Mouse (Mus musculus): ENCODE measurements around the gene Ppp3cb. TPM values are rescaled to one million over a fixed set of nuclear protein-coding genes. Genes with fewer than 3 reads are reported as not detected.
A peak's percentile ranks its signal among the peaks of the same experiment; 100 is the strongest.

Gene Ppp3cb
- total and polyA plus RNA-seq, 2 experiments from 2014 or later = 124 to 147 TPM

GRCm38 (mm10) chr14:20479291-20480194 lies 66.8 kb downstream of the Ppp3cb start, which contains the start of gene Anxa7:
Anxa7 (minus strand) TSS chr14:20480133.
- DNase-seq (ENCODE audit: low spot score) = peak; percentile 67
- Histone ChIP-seq H3K27me3 (ENCODE audit: insufficient read depth, low read length) (no peaks in the 10 kb centered on the region), H3K9ac (replicated peaks; ENCODE audit: low read length, poor library complexity, severe bottlenecking) (peak within 1 kb of the TSS; percentile 66), H3K4me1 (ENCODE audit: insufficient read depth, low read length) (peaks cover 3% of the 10 kb centered on the region; the same call in 1 of the 2 replicates), H3K27ac (ENCODE audit: low read depth, low read length) (peak within 1 kb of the TSS; percentile 51), H3K9me3 (ENCODE audit: low read length) (no peaks in the 10 kb centered on the region), H3K4me3 (ENCODE audit: low read depth, low read length) (peak within 1 kb of the TSS; percentile 70), H3K4me2 (ENCODE audit: low read depth, low read length, poor library complexity, severe bottlenecking) (peak within 1 kb of the TSS; percentile 82), H3K36me3 (ENCODE audit: insufficient read depth, low read length) (no peaks in the 10 kb centered on the region)
- WGBS = 3% methylated on average over 44 of the region's 48 CpGs
- peak; percentile 31 for TF ChIP-seq CTCF (IDR thresholded peaks at IDR 0.05)
- ATAC-seq (ENCODE audit: low FRiP score) = peak; percentile 79

- peak overlapping the region; percentile 82 for H3K4me2 ChIP-seq (ENCODE audit: low read depth, low read length, poor library complexity, severe bottlenecking)
- H3K4me1 ChIP-seq (ENCODE audit: insufficient read depth, low read length) = peaks cover 3% of the 10 kb centered on the region; the same call in 1 of the 2 replicates
- no peak for TF ChIP-seq CTCF (IDR thresholded peaks at IDR 0.05)
- H3K36me3 ChIP-seq (ENCODE audit: insufficient read depth, low read length) = no peaks in the 10 kb centered on the region
- no peaks in the 10 kb centered on the region for H3K27me3 ChIP-seq (ENCODE audit: insufficient read depth, low read length)
- H3K4me3 ChIP-seq (ENCODE audit: low read depth, low read length) = peak overlapping the region; percentile 70
- ATAC-seq (ENCODE audit: low FRiP score) (no peak), DNase-seq (ENCODE audit: low spot score) (no peak)
- H3K9ac ChIP-seq (replicated peaks; ENCODE audit: low read length, poor library complexity, severe bottlenecking) = no peak overlapping the region
- H3K9me3 ChIP-seq (ENCODE audit: low read length) = no peaks in the 10 kb centered on the region
- H3K27ac ChIP-seq (ENCODE audit: low read depth, low read length) = peak overlapping the region; percentile 51
- WGBS = 39% methylated on average over 7 of the region's 7 CpGs
These were observed 67.6 kb downstream of the Ppp3cb start for GRCm38 (mm10) chr14:20478801-20479200.

GRCm38 (mm10) chr14:20478385-20478784 lies 68.0 kb downstream of the Ppp3cb start:
- H3K4me3 ChIP-seq (ENCODE audit: low read depth, low read length) = no peak overlapping the region
- H3K9me3 ChIP-seq (ENCODE audit: low read length) = no peaks in the 10 kb centered on the region
- H3K4me1 ChIP-seq (ENCODE audit: insufficient read depth, low read length) = peaks cover 3% of the 10 kb centered on the region; the same call in 1 of the 2 replicates
- H3K27me3 ChIP-seq (ENCODE audit: insufficient read depth, low read length) = no peaks in the 10 kb centered on the region
- DNase-seq (ENCODE audit: low spot score) (no peak), ATAC-seq (ENCODE audit: low FRiP score) (no peak)
- no peak overlapping the region for H3K27ac ChIP-seq (ENCODE audit: low read depth, low read length)
- H3K9ac ChIP-seq (replicated peaks; ENCODE audit: low read length, poor library complexity, severe bottlenecking) = no peak overlapping the region
- 59% methylated on average over 3 of the region's 3 CpGs for WGBS
- peak overlapping the region; percentile 82; the same call in 1 of the 2 replicates for H3K4me2 ChIP-seq (ENCODE audit: low read depth, low read length, poor library complexity, severe bottlenecking)
- no peak for TF ChIP-seq CTCF (IDR thresholded peaks at IDR 0.05)
- H3K36me3 ChIP-seq (ENCODE audit: insufficient read depth, low read length) = no peaks in the 10 kb centered on the region

DNA sequence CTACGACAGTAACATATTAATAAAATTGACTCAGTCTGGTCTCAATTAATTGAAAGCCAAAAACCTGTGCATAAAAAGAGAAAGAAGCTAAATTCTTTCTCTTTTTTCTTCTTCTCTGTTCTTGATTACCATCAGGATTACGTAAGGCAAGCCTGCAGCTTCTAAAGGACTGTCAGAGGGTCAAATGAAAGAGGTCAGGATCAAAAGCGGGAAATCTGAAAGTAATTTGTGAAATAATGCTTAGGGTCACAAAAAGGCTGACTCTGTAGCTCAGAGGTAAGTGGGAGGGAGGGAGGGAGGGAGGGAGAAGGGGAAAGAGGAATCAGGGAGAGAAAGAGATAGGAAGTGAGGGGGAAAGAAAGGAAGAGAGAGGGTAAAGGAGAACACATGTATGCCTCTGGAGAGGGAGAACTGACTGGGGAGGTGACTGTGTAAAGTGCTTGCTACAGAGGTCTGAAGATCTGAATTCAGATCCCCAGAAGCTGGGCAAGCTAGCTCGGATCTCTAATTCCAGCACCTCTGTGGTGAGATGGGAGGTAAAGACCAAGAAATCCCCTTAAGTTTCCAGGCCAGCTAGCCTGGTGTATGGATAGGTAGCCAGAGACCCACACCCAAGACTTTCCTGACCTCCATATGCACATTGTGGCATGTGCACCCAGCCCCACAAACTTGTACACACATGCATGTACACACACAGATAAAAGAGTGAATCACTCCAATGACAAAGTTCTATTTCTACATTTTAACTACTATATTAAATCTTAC lies 68.9 kb downstream of the Ppp3cb start:
- Histone ChIP-seq H3K9me3 (ENCODE audit: low read length) (no peaks in the 10 kb centered on the region), H3K4me2 (ENCODE audit: low read depth, low read length, poor library complexity, severe bottlenecking) (no peak overlapping the region), H3K36me3 (ENCODE audit: insufficient read depth, low read length) (no peaks in the 10 kb centered on the region), H3K4me1 (ENCODE audit: insufficient read depth, low read length) (peaks cover 3% of the 10 kb centered on the region; the same call in 1 of the 2 replicates), H3K27ac (ENCODE audit: low read depth, low read length) (no peak overlapping the region), H3K9ac (replicated peaks; ENCODE audit: low read length, poor library complexity, severe bottlenecking) (no peak overlapping the region), H3K4me3 (ENCODE audit: low read depth, low read length) (no peak overlapping the region), H3K27me3 (ENCODE audit: insufficient read depth, low read length) (no peaks in the 10 kb centered on the region)
- WGBS = 48% methylated on average over 4 of the region's 4 CpGs
- no peak for TF ChIP-seq CTCF (IDR thresholded peaks at IDR 0.05)
- ATAC-seq (ENCODE audit: low FRiP score) = no peak
- DNase-seq (ENCODE audit: low spot score) = no peak

- Histone ChIP-seq H3K36me3 (ENCODE audit: insufficient read depth, low read length) (peaks cover 41% of the 10 kb centered on the region), H3K9me3 (ENCODE audit: low read length) (no peaks in the 10 kb centered on the region), H3K27me3 (ENCODE audit: insufficient read depth, low read length) (no peaks in the 10 kb centered on the region), H3K27ac (ENCODE audit: low read depth, low read length) (no peak overlapping the region), H3K4me3 (ENCODE audit: low read depth, low read length) (no peak overlapping the region), H3K4me1 (ENCODE audit: insufficient read depth, low read length) (no peaks in the 10 kb centered on the region), H3K9ac (replicated peaks; ENCODE audit: low read length, poor library complexity, severe bottlenecking) (no peak overlapping the region), H3K4me2 (ENCODE audit: low read depth, low read length, poor library complexity, severe bottlenecking) (no peak overlapping the region)
- ATAC-seq (ENCODE audit: low FRiP score) = no peak
- WGBS = 79% methylated on average over 14 of the region's 14 CpGs
- DNase-seq (ENCODE audit: low spot score) = no peak
- no peak for TF ChIP-seq CTCF (IDR thresholded peaks at IDR 0.05)
These were observed 86.2 kb downstream of the Ppp3cb start for GRCm38 (mm10) chr14:20460216-20460615.

Measured in midbrain, postnatal 0 days (tissue).